Mouse (Mus musculus) lung, postnatal 0 days (tissue): Measurements from ENCODE around the gene Taf8. TPM values are rescaled to one million over a fixed set of nuclear protein-coding genes. Genes with fewer than 3 reads are reported as not detected.

ENCODE experiments used
- ATAC-seq: fragments of 200-750 bp; cut with Nextera tagmentation; 2 replicates; pipeline ENCODE4 v1.8.0; 2017; ENCODE audit warnings: moderate library complexity
- DNase-seq: peaks from one replicate; pipeline ENCODE4 v3.0.0-alpha.2; 2016; ENCODE audit warnings: low spot score
- H3K27ac ChIP-seq: fragments of 300-500 bp; sonication (generic); 2 replicates; pipeline ENCODE4 v1.5.1; 2014; ENCODE audit warnings: antibody characterized with exemption, mild to moderate bottlenecking, low read length, mixed read lengths
- H3K27me3 ChIP-seq: fragments of 300-500 bp; sonication (generic); replicated peaks from 2 replicates; pipeline ENCODE4 v1.6.1; 2014; ENCODE audit warnings: low read length, mixed read lengths; ENCODE audit not compliant: insufficient read depth
- H3K36me3 ChIP-seq: fragments of 300-500 bp; sonication (generic); 2 replicates; pipeline ENCODE4 v1.6.1; 2014; ENCODE audit warnings: low read length, mixed read lengths; ENCODE audit not compliant: insufficient read depth
- H3K4me1 ChIP-seq: fragments of 300-500 bp; sonication (generic); 2 replicates; pipeline ENCODE4 v1.6.1; 2014; ENCODE audit warnings: antibody characterized with exemption, low read depth, low read length, mixed read lengths; ENCODE audit not compliant: insufficient read depth
- H3K4me2 ChIP-seq: fragments of 300-500 bp; sonication (generic); replicated peaks from 2 replicates; pipeline ENCODE4 v1.6.1; 2014; ENCODE audit warnings: low read depth, mild to moderate bottlenecking, low read length, moderate library complexity, mixed read lengths
- H3K4me3 ChIP-seq: fragments of 300-500 bp; sonication (generic); 2 replicates; pipeline ENCODE4 v1.5.1; 2014; ENCODE audit warnings: low read depth, low read length
- H3K9ac ChIP-seq: fragments of 300-500 bp; sonication (generic); replicated peaks from 2 replicates; pipeline ENCODE4 v1.6.1; 2014; ENCODE audit warnings: low read depth, mild to moderate bottlenecking
- H3K9me3 ChIP-seq: fragments of 300-500 bp; sonication (generic); 2 replicates; pipeline ENCODE4 v1.6.1; 2016; ENCODE audit warnings: low read length, mixed read lengths
- CTCF ChIP-seq: IDR thresholded peaks from 2 replicates; pipeline ENCODE4 v1.5.1; 2016; ENCODE audit warnings: antibody characterized with exemption, mild to moderate bottlenecking
- EP300 ChIP-seq: IDR thresholded peaks from 2 replicates; pipeline ENCODE4 v1.6.1; 2016; ENCODE audit warnings: antibody characterized with exemption, mild to moderate bottlenecking, control low read depth
- WGBS: fragments of 180-500 bp; shearing (Covaris S2); extraction: QIAGEN DNeasy Blood & Tissue Kit; methylation state at CpG from one replicate; pipeline ENCODE4 v1.1.7; 2014; 5-methylcytosine and 5-hydroxymethylcytosine counted together
- polyA plus RNA-seq: library from polyadenylated mRNA; unstranded; fragments of >200 nt; fragmentation: Nextera tagmentation; extraction: Ambion mirVana; gene quantifications from 2 replicates; pipeline ENCODE4 v1.2.1, GENCODE M21; 2015

Taf8 gene
- polyA plus RNA-seq, 1 experiment from 2014 or later = 22.4 TPM

GRCm38 (mm10) chr17:47482401-47482800, 19.7 kb downstream of the Taf8 start:
- ATAC-seq = no peak
- Histone ChIP-seq H3K9me3 (no peaks in the 10 kb centered on the region), H3K9ac (no peak overlapping the region), H3K27ac (no peak overlapping the region), H3K4me1 (no peaks in the 10 kb centered on the region), H3K4me3 (no peak overlapping the region), H3K27me3 (no peaks in the 10 kb centered on the region), H3K36me3 (no peaks in the 10 kb centered on the region), H3K4me2 (no peak overlapping the region)
- WGBS = 25% methylated on average over 2 of the region's 2 CpGs
- no peak for TF ChIP-seq EP300
- TF ChIP-seq CTCF = peak; percentile 93
- DNase-seq = peak; percentile 72

- Histone ChIP-seq H3K27ac (no peak overlapping the region), H3K4me2 (no peak overlapping the region), H3K36me3 (no peaks in the 10 kb centered on the region), H3K4me3 (no peak overlapping the region), H3K27me3 (no peaks in the 10 kb centered on the region), H3K9me3 (no peaks in the 10 kb centered on the region), H3K4me1 (no peaks in the 10 kb centered on the region), H3K9ac (no peak overlapping the region)
- 30% methylated on average over 3 of the region's 3 CpGs for WGBS
- TF ChIP-seq CTCF (no peak), EP300 (no peak)
- no peak for DNase-seq
- no peak for ATAC-seq
These were observed 22.2 kb downstream of the Taf8 start for GRCm38 (mm10) chr17:47479887-47480286.

GRCm38 (mm10) chr17:47475714-47476113, 26.4 kb downstream of the Taf8 start:
- Histone ChIP-seq H3K27me3 (no peaks in the 10 kb centered on the region), H3K9ac (no peak overlapping the region), H3K4me3 (no peak overlapping the region), H3K27ac (no peak overlapping the region), H3K4me2 (no peak overlapping the region), H3K4me1 (no peaks in the 10 kb centered on the region), H3K36me3 (no peaks in the 10 kb centered on the region), H3K9me3 (no peaks in the 10 kb centered on the region)
- 60% methylated on average over 3 of the region's 3 CpGs for WGBS
- no peak for ATAC-seq
- DNase-seq = no peak
- TF ChIP-seq CTCF (peak; percentile 65), EP300 (no peak)

DNA sequence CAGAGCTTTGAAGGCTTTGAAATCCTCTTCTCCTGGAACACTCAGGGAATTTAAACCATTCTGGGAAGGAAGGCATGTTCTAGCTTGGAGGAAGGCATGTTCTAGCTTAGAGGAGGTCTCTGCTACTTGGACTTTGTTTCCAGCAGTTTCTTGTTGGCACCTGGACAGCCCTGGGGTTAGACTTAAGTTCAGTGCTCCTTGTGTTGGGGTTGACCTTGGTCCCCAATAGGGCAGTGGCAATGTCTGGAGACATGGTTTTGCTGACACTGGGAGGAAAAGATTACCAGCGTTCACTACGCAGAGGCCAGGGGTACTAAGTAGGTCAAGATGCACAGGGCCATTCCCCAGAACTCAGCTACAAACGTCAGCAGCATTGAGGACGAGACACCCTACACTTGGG, 26.9 kb downstream of the Taf8 start:
- no peak overlapping the region for H3K9ac ChIP-seq
- 84% methylated on average over 4 of the region's 4 CpGs for WGBS
- ATAC-seq (no peak), DNase-seq (no peak)
- H3K36me3 ChIP-seq = no peaks in the 10 kb centered on the region
- no peak overlapping the region for H3K27ac ChIP-seq
- no peaks in the 10 kb centered on the region for H3K27me3 ChIP-seq
- no peak overlapping the region for H3K4me3 ChIP-seq
- no peaks in the 10 kb centered on the region for H3K4me1 ChIP-seq
- H3K4me2 ChIP-seq = no peak overlapping the region
- TF ChIP-seq CTCF (no peak), EP300 (no peak)
- H3K9me3 ChIP-seq = no peaks in the 10 kb centered on the region

- H3K36me3 ChIP-seq = no peaks in the 10 kb centered on the region
- no peaks in the 10 kb centered on the region for H3K27me3 ChIP-seq
- no peak overlapping the region for H3K9ac ChIP-seq
- no peak overlapping the region for H3K4me2 ChIP-seq
- WGBS = 64% methylated on average over 4 of the region's 4 CpGs
- H3K9me3 ChIP-seq = no peaks in the 10 kb centered on the region
- H3K4me3 ChIP-seq = no peak overlapping the region
- no peak overlapping the region for H3K27ac ChIP-seq
- H3K4me1 ChIP-seq = no peaks in the 10 kb centered on the region
- DNase-seq = no peak
- no peak for TF ChIP-seq EP300
- TF ChIP-seq CTCF = no peak
- peak; percentile 25 for ATAC-seq
These were observed 27.8 kb downstream of the Taf8 start for GRCm38 (mm10) chr17:47474250-47474649.

- no peak for DNase-seq
- no peak overlapping the region for H3K27ac ChIP-seq
- peak; percentile 92 for TF ChIP-seq CTCF
- TF ChIP-seq EP300 = no peak
These were observed 28.6 kb downstream of the Taf8 start for GRCm38 (mm10) chr17:47473434-47473974.

More at GRCm38 (mm10) chr17:47473434-47473974, 28.6 kb downstream of the Taf8 start:
- no peak overlapping the region for H3K4me2 ChIP-seq
- H3K9ac ChIP-seq = no peak overlapping the region
- no peaks in the 10 kb centered on the region for H3K9me3 ChIP-seq
- H3K4me3 ChIP-seq = no peak overlapping the region
- 16% methylated on average over 8 of the region's 8 CpGs for WGBS
- H3K4me1 ChIP-seq = no peaks in the 10 kb centered on the region
- ATAC-seq = peak; percentile 51
- no peaks in the 10 kb centered on the region for H3K27me3 ChIP-seq
- no peaks in the 10 kb centered on the region for H3K36me3 ChIP-seq
